Mouse (Mus musculus): ENCODE results near the gene Ttll12.

GRCm38 (mm10) chr15:83535890-83536231 lies 59.1 kb downstream of the Ttll12 start:
- TF ChIP-seq CTCF (IDR thresholded peaks at IDR 0.05; ENCODE audit: borderline replicate concordance, insufficient read depth, low read length) (no peak), POLR2A (IDR thresholded peaks at IDR 0.05; ENCODE audit: low read depth, low read length) (no peak)
